Mouse (Mus musculus) adrenal gland, adult 18-20 months (tissue): ENCODE results near the gene Nfkbie. TPM values are rescaled to one million over a fixed set of nuclear protein-coding genes. Genes with fewer than 3 reads are reported as not detected.

Experiments used
- DNase-seq, 2 experiments: peaks; one replicate each; pipeline ENCODE4 v3.0.0; 2021 to 2022; ENCODE audit warnings: low spot score in 2 of 2
- total RNA-seq, 2 experiments: library from RNA; stranded (reverse); gene quantifications; 1 replicate in 1 of 2; 2 replicates in 1 of 2; pipeline ENCODE4 v1.2.3; 2021

Gene Nfkbie
- total RNA-seq, 2 experiments from 2014 or later: 2.7 to 3.5 TPM

DNA sequence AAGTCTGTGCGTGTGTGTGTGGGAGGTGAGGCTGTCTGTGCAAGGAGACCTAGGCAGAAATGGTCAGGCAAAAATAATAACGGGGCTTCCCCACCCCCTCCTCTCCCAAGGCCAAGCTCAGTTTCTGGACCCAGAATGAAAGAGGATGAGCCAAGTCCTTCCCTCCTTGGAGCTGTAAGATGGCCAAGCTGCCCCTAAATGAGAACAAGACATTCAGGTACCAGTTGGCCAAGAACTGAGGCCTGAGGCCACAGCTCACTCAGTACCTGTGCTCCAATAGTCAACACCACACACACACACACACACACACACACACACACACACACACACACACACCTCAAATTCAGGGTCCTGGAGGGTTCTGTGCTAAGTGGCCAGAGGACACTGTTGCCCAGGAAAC, 12.8 kb upstream of the Nfkbie start:
- DNase-seq: no peak

DNA sequence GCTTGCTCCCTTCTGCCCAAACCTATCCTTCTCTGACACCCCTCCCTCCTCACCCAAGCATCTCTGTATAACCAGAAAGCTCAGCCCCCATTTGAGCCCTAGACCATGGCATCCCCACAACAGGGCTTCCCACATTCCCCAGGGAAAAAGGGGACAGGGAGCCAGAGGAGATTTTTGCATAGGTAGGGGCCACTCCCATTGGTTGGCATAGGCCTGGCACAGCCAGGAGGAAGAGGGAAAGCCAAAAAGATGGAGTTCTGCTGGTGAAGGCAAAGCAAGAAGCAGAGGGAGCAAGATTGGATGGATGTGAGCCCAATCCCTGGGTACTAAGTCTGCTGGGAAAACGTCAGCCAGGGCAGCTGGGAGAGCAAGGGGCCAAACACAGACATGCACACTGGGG, 12.4 kb upstream of the Nfkbie start:
- no peak for DNase-seq

DNA sequence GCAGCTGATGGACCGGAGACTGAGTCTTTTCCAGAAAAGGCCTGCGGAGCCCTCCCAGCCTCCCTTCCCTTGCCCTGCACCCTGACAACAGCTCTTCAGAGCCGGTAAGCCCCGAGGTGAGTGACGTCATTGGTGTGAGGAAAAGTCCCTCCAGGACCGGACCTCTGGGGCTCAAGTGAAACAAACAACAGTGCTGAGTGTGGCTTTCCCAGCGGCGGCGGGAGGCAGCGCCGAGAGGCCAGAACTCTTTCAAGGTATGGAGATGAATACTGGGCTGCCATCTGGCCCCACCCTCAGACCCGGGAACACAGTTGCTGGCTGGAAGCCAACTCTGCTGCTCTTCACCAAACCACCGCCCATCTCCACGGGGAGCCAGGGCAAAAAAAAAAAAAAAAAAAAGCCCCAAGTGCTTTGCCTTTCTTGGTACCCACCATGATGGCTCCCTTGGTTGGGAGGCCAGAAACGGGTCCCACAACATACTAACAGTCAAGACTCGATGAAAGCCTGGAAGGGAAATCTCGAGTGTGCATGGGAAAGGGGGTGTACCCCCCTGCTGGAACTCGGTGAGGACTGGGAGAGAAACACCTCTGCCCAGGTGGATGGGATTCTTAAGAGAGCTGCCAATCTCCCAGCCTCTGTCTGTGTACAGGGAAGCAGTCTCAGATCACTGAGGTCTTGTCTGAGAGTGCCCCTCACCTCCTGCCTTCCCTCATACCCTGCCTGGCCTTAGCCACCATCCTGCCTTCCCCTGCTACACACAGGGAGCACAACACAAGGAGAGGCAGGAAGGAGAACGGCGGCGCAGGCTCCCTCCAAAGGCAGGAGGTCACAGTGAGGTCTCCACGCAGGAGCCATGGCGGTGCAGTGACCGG, 11.3 kb upstream of the Nfkbie start:
- DNase-seq: no peak

DNA sequence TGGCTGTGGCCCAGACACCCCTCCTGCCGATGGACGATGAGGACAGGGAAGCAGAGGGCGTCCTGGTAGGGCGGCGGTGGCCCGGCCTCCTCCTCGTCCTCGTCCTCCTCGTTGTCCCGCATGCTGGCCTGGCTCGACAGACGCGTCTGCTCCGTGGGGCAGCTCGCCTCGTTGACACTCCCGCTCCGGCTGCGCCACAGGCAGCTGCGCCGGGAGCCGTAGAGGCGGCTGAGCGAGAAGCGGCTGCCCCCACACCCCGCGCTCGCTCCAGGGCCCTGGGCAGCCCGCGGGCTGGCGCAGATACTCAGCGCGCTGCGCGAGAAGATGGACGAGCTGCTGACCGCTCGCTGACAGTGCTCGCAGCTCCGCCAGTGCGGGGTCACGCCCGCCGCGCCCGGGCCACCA, 10.6 kb upstream of the Nfkbie start:
- no peak for DNase-seq

GRCm38 (mm10) chr17:45545278-45545961, 10.1 kb upstream of the Nfkbie start:
- DNase-seq: no peak

GRCm38 (mm10) chr17:45546941-45547340, 8.6 kb upstream of the Nfkbie start:
- no peak for DNase-seq

DNA sequence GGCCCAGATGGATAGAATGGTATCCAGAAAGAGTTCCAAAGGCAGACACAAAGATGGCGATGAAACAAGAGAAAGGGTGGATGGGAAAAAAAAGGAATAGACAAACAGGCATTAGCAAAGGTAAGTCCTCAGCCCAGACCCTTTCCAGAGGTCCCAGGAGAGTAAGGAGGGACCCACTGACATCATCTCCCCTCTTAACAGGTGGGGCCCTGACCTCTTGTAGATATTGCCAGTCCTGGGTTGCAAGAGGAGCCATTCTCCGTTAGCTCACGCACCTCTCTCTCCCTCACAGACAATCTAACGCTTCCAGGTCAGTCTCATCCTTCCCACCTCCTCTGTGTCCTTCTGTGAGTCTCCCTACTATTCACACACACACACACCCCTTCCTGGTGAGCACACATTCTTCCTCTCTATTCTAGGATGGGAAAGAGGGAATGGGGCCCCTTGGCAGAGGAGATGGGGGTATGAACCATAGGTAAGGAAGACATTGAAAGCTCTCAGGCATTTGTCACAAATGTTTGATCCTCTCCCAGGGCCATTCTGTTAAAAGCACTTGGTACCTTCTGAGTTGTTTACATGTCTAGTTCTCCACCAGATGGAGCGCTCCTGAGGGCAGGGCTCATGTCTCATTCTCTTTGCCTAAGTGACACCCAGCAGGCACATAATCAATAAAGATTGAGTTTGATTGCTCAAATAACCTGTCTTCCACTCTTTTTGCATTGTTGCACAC, 7.9 kb upstream of the Nfkbie start:
- DNase-seq: no peak

GRCm38 (mm10) chr17:45548541-45549512, 6.7 kb upstream of the Nfkbie start:
- no peak for DNase-seq

GRCm38 (mm10) chr17:45549617-45550181, 5.8 kb upstream of the Nfkbie start, which contains the start of gene Tmem151b:
Gene Tmem151b (minus strand): TSS chr17:45549677.
- no peak for DNase-seq

DNA sequence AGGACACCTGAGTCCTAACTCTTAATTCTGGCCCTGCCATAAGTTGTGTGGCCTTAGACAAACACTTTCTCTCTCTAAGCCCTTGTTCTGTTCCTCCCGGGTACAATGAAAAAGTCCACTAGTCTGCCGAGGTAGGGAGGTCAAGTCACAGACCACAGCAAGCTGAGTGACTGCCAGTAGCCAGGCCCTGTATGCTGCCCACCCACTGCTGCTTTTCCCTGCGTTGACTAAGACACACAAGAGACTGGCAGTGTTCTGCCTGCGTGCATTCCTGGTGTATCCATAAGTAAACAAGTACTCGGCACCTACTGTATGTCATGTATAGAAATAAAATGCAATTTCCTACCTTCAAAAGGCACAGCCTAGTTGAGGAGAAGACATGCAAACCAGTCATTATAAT, 5.2 kb upstream of the Nfkbie start:
- DNase-seq: no peak

DNA sequence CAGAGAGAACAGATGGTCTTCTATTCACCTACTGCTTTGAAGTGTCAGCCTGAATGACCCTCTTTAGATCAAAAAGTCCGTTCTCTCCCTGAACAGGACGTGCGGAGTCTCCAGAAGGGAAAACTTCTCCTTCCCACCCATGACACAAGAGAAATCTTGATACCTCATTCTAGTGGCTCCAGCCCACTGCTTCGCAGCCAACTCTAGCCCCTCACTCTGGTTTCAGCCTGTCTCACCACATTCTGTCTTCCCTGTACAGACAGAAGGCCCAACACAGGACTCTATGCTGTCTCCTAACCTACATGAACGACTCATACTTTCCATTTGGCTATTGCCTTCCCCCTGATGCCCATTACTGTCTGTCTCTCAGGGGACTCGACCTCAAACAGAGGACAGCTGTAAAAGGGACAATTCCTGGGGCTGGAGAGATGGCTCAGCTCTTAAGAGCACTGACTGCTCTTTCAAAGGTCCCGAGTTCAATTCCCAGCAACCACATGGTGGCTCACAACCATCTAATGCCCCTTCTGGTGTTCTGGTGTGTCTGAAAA, 4.2 kb upstream of the Nfkbie start:
- no peak for DNase-seq

- peak; percentile 73 to 77 for DNase-seq
Observed at GRCm38 (mm10) chr17:45551816-45552451, 3.6 kb upstream of the Nfkbie start.

- DNase-seq: no peak
Observed at GRCm38 (mm10) chr17:45553065-45553464, 2.4 kb upstream of the Nfkbie start.

DNA sequence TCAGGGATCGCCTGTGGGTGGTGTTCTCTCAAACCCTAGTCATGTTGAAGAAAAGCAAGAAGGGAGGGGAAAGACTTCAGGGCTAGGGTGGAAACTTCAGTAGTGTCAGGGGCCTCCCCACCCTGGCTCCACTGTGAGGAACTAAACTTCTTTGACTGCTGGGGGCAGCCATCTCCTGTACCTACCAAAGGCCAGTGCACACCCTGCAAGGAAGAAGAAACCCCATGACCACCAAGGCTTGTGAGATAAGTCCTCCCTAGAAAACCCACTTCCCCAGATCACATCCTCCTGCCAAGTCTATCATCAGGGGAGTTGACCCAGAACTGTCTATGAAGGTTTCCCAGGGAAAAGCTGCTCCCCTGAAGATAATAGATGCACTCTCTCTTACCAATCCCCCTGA, 1.1 kb upstream of the Nfkbie start:
- no peak for DNase-seq

DNA sequence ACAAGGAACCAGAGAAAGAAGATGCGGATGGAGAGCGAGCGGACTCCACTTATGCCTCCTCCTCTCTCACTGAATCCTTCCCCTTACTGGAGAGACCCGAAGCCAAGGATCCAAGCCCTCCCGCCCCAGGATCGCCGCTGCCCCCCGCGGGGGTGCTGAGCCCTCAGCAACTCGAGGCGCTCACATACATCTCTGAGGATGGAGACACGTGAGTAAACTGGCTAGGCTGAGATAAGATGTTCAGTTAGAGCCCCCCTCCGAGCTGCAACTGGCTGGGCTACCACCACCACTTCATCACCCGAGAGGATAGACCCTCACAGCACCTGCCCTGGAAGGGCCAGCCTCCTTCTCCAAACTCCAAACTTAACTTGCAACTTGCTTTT, 595 bp downstream of the Nfkbie start:
- DNase-seq: no peak

DNA sequence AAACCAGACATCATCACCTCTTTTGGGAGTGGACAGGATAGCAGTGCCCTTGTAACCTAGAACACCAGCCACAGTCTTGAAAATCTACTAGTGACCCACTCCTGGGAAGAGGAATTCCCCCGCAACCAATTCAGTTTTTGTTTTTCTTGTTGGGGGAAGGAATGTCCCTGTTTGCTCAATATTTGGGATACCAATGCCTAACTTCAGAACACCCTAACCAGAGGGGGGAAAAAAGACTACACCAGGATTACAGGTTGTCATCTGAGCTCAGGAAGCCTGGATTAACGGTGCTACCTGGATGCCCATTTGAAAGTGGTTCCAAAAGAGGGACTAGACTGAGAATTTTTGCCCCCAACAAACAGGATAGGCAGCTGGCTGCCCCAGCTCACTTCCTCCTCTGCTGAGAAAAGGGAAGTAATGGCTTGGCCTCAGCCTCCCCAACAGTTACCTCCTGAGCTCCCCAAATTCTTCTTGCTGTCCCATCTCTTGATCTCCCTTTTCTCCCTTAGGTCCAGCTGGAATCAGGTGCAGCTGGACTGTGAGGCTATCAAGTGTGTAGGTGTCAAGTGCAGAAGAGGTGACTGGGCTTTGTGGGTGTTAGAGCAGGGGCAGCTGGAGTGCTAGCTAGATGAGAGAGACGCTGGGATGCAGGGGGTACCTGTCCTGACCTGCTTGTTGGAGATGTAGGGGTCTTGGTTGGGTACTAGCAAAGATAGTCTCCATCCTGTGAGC, 1.2 kb downstream of the Nfkbie start:
- no peak for DNase-seq

GRCm38 (mm10) chr17:45557246-45557824, 1.8 kb downstream of the Nfkbie start:
- DNase-seq: no peak
